Mouse (Mus musculus): ENCODE measurements around the gene Plrg1. TPM values are rescaled to one million over a fixed set of nuclear protein-coding genes. Genes with fewer than 3 reads are reported as not detected.
A peak's percentile ranks its signal among the peaks of the same experiment; 100 is the strongest.

The Plrg1 gene
- polyA plus RNA-seq, 1 experiment from 2014 or later: 88.3 TPM

- Histone ChIP-seq H3K9ac (no peak overlapping the region), H3K27me3 (replicated peaks) (no peaks in the 10 kb centered on the region)
These were observed 27.6 kb upstream of the Plrg1 start for GRCm38 (mm10) chr3:83027546-83028251.

GRCm38 (mm10) chr3:83030331-83030730, 25.0 kb upstream of the Plrg1 start:
- H3K9ac ChIP-seq: no peak overlapping the region
- H3K36me3 ChIP-seq: no peaks in the 10 kb centered on the region
- no peaks in the 10 kb centered on the region for H3K27me3 ChIP-seq (replicated peaks)
- H3K9me3 ChIP-seq: no peaks in the 10 kb centered on the region
- no peak overlapping the region for H3K4me2 ChIP-seq (replicated peaks)
- no peak overlapping the region for H3K4me3 ChIP-seq (replicated peaks)
- H3K27ac ChIP-seq: no peak overlapping the region
- no peaks in the 10 kb centered on the region for H3K4me1 ChIP-seq (replicated peaks)
- no peak for ATAC-seq
- WGBS: 88% methylated on average over 4 of the region's 4 CpGs

More at GRCm38 (mm10) chr3:83027546-83028251, 27.6 kb upstream of the Plrg1 start:
- Histone ChIP-seq H3K4me1 (replicated peaks) (no peaks in the 10 kb centered on the region), H3K9me3 (no peaks in the 10 kb centered on the region), H3K4me3 (replicated peaks) (no peak overlapping the region), H3K27ac (no peak overlapping the region), H3K4me2 (replicated peaks) (no peak overlapping the region), H3K36me3 (no peaks in the 10 kb centered on the region)
- WGBS: 91% methylated on average over 9 of the region's 9 CpGs
- ATAC-seq: no peak

GRCm38 (mm10) chr3:83032746-83033308, 22.5 kb upstream of the Plrg1 start:
- H3K4me1 ChIP-seq (replicated peaks): no peaks in the 10 kb centered on the region
- 57% methylated on average over 13 of the region's 13 CpGs for WGBS
- no peak overlapping the region for H3K9ac ChIP-seq
- ATAC-seq: no peak
- no peaks in the 10 kb centered on the region for H3K36me3 ChIP-seq
- no peak overlapping the region for H3K4me3 ChIP-seq (replicated peaks)
- no peaks in the 10 kb centered on the region for H3K9me3 ChIP-seq
- H3K27me3 ChIP-seq (replicated peaks): no peaks in the 10 kb centered on the region
- H3K27ac ChIP-seq: no peak overlapping the region
- H3K4me2 ChIP-seq (replicated peaks): 0 out of 2 replicates have a peak overlapping the region, but pooled peaks have one; percentile 9

- no peak overlapping the region for H3K4me2 ChIP-seq (replicated peaks)
- H3K36me3 ChIP-seq: no peaks in the 10 kb centered on the region
- no peak for ATAC-seq
- H3K9ac ChIP-seq: no peak overlapping the region
- no peaks in the 10 kb centered on the region for H3K4me1 ChIP-seq (replicated peaks)
- no peaks in the 10 kb centered on the region for H3K27me3 ChIP-seq (replicated peaks)
- no peak overlapping the region for H3K27ac ChIP-seq
- no peaks in the 10 kb centered on the region for H3K9me3 ChIP-seq
- 83% methylated on average over 8 of the region's 8 CpGs for WGBS
- H3K4me3 ChIP-seq (replicated peaks): no peak overlapping the region
These were observed 21.5 kb upstream of the Plrg1 start for GRCm38 (mm10) chr3:83033801-83034200.

GRCm38 (mm10) chr3:83038865-83039264, 16.5 kb upstream of the Plrg1 start:
- Histone ChIP-seq H3K4me1 (replicated peaks) (no peaks in the 10 kb centered on the region), H3K27ac (no peak overlapping the region), H3K4me3 (replicated peaks) (no peak overlapping the region), H3K9me3 (no peaks in the 10 kb centered on the region), H3K4me2 (replicated peaks) (no peak overlapping the region), H3K9ac (no peak overlapping the region), H3K36me3 (no peaks in the 10 kb centered on the region), H3K27me3 (replicated peaks) (no peaks in the 10 kb centered on the region)
- ATAC-seq: peak; percentile 61; the same call in 1 of the 2 replicates
- WGBS: 68% methylated on average over 2 of the region's 2 CpGs

GRCm38 (mm10) chr3:83039666-83040065, 15.7 kb upstream of the Plrg1 start:
- WGBS: 59% methylated on average over 4 of the region's 4 CpGs
- H3K9ac ChIP-seq: no peak overlapping the region
- H3K27ac ChIP-seq: no peak overlapping the region
- H3K4me2 ChIP-seq (replicated peaks): no peak overlapping the region
- no peaks in the 10 kb centered on the region for H3K36me3 ChIP-seq
- H3K4me3 ChIP-seq (replicated peaks): no peak overlapping the region
- H3K4me1 ChIP-seq (replicated peaks): no peaks in the 10 kb centered on the region
- no peaks in the 10 kb centered on the region for H3K9me3 ChIP-seq
- no peaks in the 10 kb centered on the region for H3K27me3 ChIP-seq (replicated peaks)
- ATAC-seq: peak; percentile 81

- H3K27ac ChIP-seq: no peak overlapping the region
- H3K9ac ChIP-seq: no peak overlapping the region
- no peak overlapping the region for H3K4me3 ChIP-seq (replicated peaks)
- H3K36me3 ChIP-seq: no peaks in the 10 kb centered on the region
- no peaks in the 10 kb centered on the region for H3K4me1 ChIP-seq (replicated peaks)
- ATAC-seq: no peak
- no peak overlapping the region for H3K4me2 ChIP-seq (replicated peaks)
- H3K9me3 ChIP-seq: no peaks in the 10 kb centered on the region
- no peaks in the 10 kb centered on the region for H3K27me3 ChIP-seq (replicated peaks)
- 90% methylated on average over 5 of the region's 5 CpGs for WGBS
These were observed 12.9 kb upstream of the Plrg1 start for GRCm38 (mm10) chr3:83042451-83042850.

- WGBS: 84% methylated on average over 11 of the region's 11 CpGs
- no peak overlapping the region for H3K4me3 ChIP-seq (replicated peaks)
- H3K9me3 ChIP-seq: no peaks in the 10 kb centered on the region
- H3K36me3 ChIP-seq: no peaks in the 10 kb centered on the region
- no peak overlapping the region for H3K4me2 ChIP-seq (replicated peaks)
- no peaks in the 10 kb centered on the region for H3K4me1 ChIP-seq (replicated peaks)
- H3K27me3 ChIP-seq (replicated peaks): no peaks in the 10 kb centered on the region
- H3K9ac ChIP-seq: no peak overlapping the region
- no peak overlapping the region for H3K27ac ChIP-seq
- no peak for ATAC-seq
These were observed 8.7 kb upstream of the Plrg1 start for GRCm38 (mm10) chr3:83046649-83047048.

GRCm38 (mm10) chr3:83049680-83050079, 5.6 kb upstream of the Plrg1 start, which contains the start of gene Fgb:
Gene Fgb, minus strand, starts transcription at chr3:83049863.
- ATAC-seq: peak; percentile 19; the same call in 1 of the 2 replicates
- no peaks in the 10 kb centered on the region for H3K36me3 ChIP-seq
- H3K4me1 ChIP-seq (replicated peaks): no peaks in the 10 kb centered on the region
- 65% methylated on average over 8 of the region's 8 CpGs for WGBS
- H3K4me3 ChIP-seq (replicated peaks): no peak within 1 kb of the TSS
- no peak within 1 kb of the TSS for H3K9ac ChIP-seq
- no peaks in the 10 kb centered on the region for H3K9me3 ChIP-seq
- no peak within 1 kb of the TSS for H3K27ac ChIP-seq
- H3K27me3 ChIP-seq (replicated peaks): no peaks in the 10 kb centered on the region
- no peak within 1 kb of the TSS for H3K4me2 ChIP-seq (replicated peaks)

- no peaks in the 10 kb centered on the region for H3K27me3 ChIP-seq (replicated peaks)
These were observed 4.7 kb upstream of the Plrg1 start for GRCm38 (mm10) chr3:83050661-83051060.

GRCm38 (mm10) chr3:83052102-83052501, 3.2 kb upstream of the Plrg1 start:
- Histone ChIP-seq H3K9me3 (no peaks in the 10 kb centered on the region), H3K36me3 (no peaks in the 10 kb centered on the region), H3K27ac (no peak overlapping the region), H3K4me2 (replicated peaks) (no peak overlapping the region), H3K4me3 (replicated peaks) (no peak overlapping the region), H3K4me1 (replicated peaks) (peaks cover 5% of the 10 kb centered on the region), H3K27me3 (replicated peaks) (no peaks in the 10 kb centered on the region), H3K9ac (no peak overlapping the region)
- ATAC-seq: no peak
- 74% methylated on average over 5 of the region's 5 CpGs for WGBS

More at GRCm38 (mm10) chr3:83050661-83051060, 4.7 kb upstream of the Plrg1 start:
- H3K4me1 ChIP-seq (replicated peaks): no peaks in the 10 kb centered on the region
- 68% methylated on average over 5 of the region's 5 CpGs for WGBS
- no peak overlapping the region for H3K4me2 ChIP-seq (replicated peaks)
- no peak overlapping the region for H3K27ac ChIP-seq
- H3K9ac ChIP-seq: no peak overlapping the region
- no peaks in the 10 kb centered on the region for H3K9me3 ChIP-seq
- ATAC-seq: no peak
- no peak overlapping the region for H3K4me3 ChIP-seq (replicated peaks)
- no peaks in the 10 kb centered on the region for H3K36me3 ChIP-seq

- Histone ChIP-seq H3K27me3 (replicated peaks) (no peaks in the 10 kb centered on the region), H3K27ac (no peak overlapping the region), H3K9ac (no peak overlapping the region), H3K4me3 (replicated peaks) (no peak overlapping the region), H3K36me3 (no peaks in the 10 kb centered on the region), H3K4me2 (replicated peaks) (no peak overlapping the region), H3K4me1 (replicated peaks) (peaks cover 5% of the 10 kb centered on the region), H3K9me3 (no peaks in the 10 kb centered on the region)
- WGBS: 86% methylated on average over 7 of the region's 7 CpGs
- ATAC-seq: no peak
These were observed 2.2 kb upstream of the Plrg1 start for GRCm38 (mm10) chr3:83053126-83053525.

GRCm38 (mm10) chr3:83053758-83054157, 1.6 kb upstream of the Plrg1 start:
- Histone ChIP-seq H3K27ac (no peak overlapping the region), H3K4me3 (replicated peaks) (no peak overlapping the region), H3K9me3 (no peaks in the 10 kb centered on the region), H3K36me3 (no peaks in the 10 kb centered on the region), H3K4me1 (replicated peaks) (peaks cover 5% of the 10 kb centered on the region), H3K9ac (no peak overlapping the region), H3K27me3 (replicated peaks) (no peaks in the 10 kb centered on the region), H3K4me2 (replicated peaks) (no peak overlapping the region)
- no peak for ATAC-seq
- 25% methylated on average over 10 of the region's 10 CpGs for WGBS

All from intestine, embryonic 15.5 days (tissue).